Mouse (Mus musculus) gonadal fat pad, adult 2 months (tissue): ENCODE measurements around the gene Rcbtb2. TPM values are rescaled to one million over a fixed set of nuclear protein-coding genes. Genes with fewer than 3 reads are reported as not detected.

Source experiments
- DNase-seq: peaks from one replicate; pipeline ENCODE4 v3.0.0-alpha.2; 2012; ENCODE audit warnings: low read depth
- polyA plus RNA-seq: library from polyadenylated mRNA; depleted of rRNA; stranded (reverse); fragments of >200 nt; gene quantifications from 2 replicates; pipeline ENCODE4 v1.2.3, GENCODE M21; 2012

Rcbtb2 gene
- polyA plus RNA-seq, 1 experiment, result 44.9 TPM

DNA sequence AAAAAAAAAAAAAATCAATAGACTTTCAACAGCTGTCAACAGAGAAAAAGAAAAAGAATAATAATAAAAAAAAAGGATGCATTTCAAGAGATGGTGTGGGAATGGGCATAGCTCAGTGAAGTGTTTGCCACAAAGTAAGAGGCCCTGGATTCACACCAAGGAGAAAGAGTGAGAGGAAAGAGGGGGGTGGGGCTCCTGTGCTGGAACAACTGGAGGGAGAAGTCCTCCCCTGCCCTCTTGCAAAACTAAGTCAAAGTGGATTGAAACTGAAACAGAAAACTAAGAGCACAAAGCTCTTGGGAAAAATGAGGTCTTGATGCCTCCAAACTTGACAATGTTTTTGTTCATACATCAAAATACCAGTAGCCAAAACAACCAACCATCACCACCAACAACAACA lies 86.4 kb downstream of the Rcbtb2 start:
- no peak for DNase-seq

GRCm38 (mm10) chr14:73210196-73210595 lies 87.4 kb downstream of the Rcbtb2 start:
- no peak for DNase-seq

DNA sequence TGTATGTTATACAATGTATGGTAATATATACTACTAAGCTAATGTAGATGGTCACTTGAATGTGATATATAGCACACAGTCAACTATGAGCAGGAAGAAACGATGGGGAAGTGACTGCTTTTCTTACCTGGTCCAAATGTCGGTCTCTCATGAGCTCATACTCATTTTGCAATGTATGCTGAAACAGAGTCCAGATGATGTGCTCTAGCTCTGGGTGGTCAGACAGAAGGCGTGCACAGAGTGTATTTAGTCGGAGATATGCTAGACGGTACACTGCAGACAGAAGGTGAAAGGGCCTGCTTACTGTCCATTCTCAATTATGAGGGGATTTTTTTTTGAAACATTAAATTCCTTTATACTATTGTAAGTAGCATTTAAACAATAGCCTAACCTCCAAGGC lies 88.6 kb downstream of the Rcbtb2 start:
- no peak for DNase-seq

GRCm38 (mm10) chr14:73217062-73217461 lies 94.2 kb downstream of the Rcbtb2 start:
- DNase-seq, result no peak

GRCm38 (mm10) chr14:73222316-73222970 lies 99.6 kb downstream of the Rcbtb2 start:
- DNase-seq, result no peak

GRCm38 (mm10) chr14:73226346-73226745 lies 103.5 kb downstream of the Rcbtb2 start:
- no peak for DNase-seq

DNA sequence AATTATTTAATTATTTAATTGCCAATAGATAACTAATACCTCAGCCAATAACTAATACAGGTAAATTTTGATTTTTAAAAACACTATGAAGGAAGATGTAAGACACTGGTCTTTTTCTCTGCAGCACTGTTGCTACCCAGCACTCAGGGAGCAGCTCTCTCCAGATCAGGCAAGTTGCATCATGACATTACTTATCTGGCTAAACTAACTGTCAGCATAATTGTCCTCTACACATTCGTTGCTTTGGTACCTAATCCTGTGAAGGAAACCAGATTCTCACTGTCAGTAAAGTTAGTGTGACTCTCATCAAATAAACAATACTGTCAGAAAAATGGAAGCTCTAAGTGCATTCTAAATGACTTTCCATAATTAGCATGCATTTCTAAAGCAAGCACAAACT lies 104.0 kb downstream of the Rcbtb2 start:
- DNase-seq, result no peak

GRCm38 (mm10) chr14:73231286-73231982 lies 108.6 kb downstream of the Rcbtb2 start:
- no peak for DNase-seq

GRCm38 (mm10) chr14:73234468-73235031 lies 111.7 kb downstream of the Rcbtb2 start:
- DNase-seq, result no peak

DNA sequence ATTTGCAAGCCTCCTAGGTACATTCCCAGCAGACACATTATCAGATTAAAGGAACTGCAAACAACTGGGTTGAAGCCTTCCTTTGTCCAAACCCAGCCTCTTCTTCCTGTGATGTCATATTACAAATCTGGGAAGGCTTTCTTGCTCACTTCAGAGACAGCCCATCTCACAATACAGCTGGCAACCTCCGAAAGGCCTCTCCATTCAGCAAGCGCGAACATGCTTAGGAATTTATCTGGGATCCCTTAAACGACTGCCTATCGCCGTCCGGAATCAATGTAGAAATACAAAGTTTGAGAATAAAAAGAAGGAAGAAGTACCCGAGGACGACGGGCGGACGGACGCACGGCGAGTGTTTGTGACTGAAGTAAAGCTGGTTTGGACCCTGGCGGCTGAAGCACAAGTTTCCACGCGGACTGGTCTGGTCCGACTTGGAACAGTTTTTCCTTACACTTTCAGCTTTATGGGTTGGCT lies 115.0 kb downstream of the Rcbtb2 start, which contains the start of gene Lpar6:
Lpar6 (plus strand) TSS at position 48 of the 474 bp plus-strand sequence.
- peak; percentile 92 for DNase-seq

DNA sequence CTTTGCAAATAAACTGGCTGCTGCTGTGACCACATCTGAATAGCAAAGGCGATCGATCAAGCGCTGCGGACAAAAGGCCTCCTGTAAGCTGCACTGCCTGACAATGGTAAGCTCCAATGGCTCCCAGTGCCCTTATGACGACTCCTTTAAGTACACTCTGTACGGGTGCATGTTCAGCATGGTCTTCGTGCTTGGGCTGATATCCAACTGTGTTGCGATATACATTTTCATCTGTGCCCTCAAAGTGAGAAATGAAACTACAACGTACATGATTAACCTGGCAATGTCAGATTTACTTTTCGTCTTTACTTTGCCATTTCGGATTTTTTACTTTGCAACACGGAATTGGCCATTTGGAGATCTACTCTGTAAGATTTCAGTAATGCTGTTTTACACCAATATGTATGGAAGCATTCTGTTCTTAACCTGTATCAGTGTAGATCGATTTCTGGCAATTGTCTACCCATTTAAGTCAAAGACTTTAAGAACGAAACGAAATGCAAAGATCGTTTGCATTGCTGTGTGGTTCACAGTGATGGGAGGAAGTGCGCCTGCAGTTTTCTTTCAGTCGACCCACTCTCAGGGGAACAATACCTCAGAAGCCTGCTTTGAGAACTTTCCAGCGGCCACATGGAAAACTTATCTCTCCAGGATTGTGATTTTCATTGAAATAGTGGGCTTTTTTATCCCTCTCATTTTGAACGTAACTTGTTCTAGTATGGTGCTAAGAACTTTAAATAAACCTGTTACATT lies 115.8 kb downstream of the Rcbtb2 start:
- no peak for DNase-seq

GRCm38 (mm10) chr14:73239291-73239690 lies 116.5 kb downstream of the Rcbtb2 start:
- DNase-seq, result no peak

- DNase-seq, result no peak
These were observed 117.0 kb downstream of the Rcbtb2 start for GRCm38 (mm10) chr14:73239857-73240256.

DNA sequence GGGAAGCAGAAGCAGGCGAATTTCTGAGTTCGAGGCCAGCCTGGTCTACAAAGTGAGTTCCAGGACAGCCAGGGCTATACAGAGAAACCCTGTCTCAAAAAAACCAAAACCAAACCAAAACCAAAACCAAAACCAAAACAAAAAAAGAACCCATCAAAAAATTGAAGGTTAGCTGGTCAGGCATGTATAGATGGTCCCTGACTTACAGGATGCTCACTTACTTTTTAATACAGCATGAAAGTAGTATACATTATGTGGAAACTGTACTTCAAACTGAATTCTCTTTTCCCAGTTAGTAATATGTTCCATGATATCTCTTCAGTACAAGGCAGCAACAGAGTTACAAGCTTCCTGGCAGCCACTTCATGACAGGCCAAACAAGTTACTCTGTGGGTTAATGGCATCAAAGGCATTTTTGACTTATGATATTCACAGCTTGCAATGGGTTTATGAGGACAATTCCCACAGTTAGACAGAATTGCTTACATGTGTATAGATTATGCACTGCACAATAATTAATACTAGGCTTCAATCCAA lies 121.3 kb downstream of the Rcbtb2 start:
- no peak for DNase-seq

DNA sequence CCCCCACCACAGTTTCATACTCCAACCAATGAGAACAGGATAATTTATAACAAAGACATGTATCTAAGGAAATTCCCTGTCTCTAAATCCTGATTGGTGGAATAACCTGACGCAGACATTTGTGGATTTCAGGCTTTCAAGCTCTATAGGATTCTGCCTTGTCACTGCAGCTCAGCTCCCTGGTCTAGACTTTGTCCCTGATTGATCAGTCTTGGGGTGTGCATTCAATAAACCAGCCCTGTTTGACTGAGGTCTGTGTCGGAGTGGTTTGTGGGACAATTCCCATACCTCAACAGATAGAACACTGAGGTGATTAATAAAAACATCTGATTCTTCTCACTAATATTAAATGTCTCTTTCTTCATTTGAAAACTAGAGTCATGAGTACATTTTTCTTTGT lies 127.2 kb downstream of the Rcbtb2 start:
- DNase-seq, result no peak

DNA sequence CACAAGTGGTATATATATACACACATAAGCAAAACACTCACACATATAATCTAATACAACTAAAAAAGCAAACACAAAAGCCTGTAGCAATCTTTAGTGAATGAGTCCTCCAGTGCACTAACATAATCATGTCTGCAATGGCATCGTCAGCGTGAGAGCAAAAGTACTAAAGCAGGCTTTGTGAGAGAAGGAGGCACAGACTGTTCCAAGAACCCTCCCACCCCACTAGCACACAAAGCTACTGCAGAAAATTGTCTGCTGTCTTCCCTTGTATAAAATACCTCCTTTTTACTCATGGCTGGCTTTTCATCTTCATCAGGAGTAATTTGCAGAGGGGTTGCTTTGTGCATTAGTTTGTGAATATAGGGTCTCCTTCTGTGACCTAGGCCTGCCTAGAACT lies 129.4 kb downstream of the Rcbtb2 start:
- DNase-seq, result no peak

DNA sequence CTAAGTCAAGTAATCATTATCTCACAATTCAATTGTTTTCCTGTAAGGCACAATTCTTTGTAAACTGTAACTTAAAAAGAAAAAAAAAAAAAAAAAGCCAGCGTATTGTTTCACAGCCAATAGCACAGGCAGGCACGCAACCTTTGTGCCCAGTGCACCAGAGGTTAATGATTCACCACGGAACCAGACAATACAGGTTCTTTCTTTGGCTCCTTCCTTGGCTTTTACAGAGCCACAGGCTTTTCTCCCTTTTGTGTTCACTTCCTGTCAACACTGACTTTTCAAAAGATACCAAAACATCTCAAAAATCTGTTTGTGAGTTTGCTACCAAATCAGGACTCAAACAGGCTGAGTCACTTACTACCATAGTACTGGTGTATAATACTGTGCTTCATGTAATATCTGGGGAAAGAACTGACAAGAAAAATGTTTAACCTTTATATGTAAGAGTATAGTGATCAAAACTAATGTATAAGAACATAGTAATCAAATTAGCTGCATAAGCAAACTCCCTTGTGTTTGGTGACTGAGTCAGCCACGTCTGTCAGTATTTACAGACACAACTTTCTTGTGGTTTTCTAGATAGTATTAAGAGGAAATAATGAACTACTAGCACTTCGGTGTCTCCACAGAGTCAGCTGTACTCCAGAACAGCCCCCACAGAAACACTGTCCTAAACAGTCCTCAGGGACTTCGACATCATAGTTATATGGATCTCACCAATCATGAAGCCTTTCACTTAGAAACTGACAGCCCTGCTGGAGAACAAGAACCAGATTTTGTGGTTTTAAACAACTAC lies 130.8 kb downstream of the Rcbtb2 start:
- no peak for DNase-seq

- no peak for DNase-seq
These were observed 131.6 kb downstream of the Rcbtb2 start for GRCm38 (mm10) chr14:73254412-73254811.

DNA sequence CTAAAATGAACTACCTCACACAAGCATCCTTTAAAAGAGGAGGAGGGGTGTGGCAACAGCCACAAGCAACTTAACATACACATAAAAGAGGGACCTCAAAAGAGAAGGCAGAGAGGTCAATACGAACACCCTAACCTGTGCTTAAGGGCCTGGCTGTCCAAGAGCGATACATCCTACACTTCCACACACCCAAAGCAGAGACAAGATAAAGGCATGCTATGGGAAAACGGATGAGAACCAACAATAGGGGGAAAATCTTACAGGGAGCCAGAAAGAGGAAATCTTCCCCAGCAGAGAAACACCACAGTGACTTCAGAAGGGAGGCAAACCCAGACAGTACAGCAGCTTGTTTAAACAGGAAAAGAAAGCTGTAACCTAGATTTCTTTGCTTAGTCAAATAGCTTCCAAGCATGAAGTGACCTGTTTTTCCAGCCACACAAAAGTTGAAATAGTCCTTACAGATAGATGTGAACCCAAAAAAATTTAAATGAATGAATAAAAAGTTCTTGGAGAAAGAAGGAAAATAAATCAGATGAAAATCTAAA lies 132.7 kb downstream of the Rcbtb2 start:
- no peak for DNase-seq

DNA sequence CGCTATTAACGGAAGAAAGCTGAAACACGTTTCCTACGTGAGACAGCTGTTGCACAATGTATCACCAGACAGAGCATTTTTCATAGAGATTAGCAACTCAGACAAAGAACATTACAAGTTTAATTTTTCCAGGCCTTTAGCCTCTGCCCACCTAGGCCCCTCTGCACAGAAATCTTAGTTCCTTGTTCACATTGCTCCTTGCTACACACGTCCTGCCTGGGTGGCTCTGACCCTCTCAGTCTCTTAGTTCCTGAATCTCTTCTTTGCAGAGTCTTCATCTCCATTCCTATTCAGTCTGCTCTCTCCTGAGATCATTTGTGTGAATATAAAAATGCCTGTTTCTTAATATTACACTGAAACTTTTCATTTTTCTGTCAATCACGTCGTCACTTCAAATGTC lies 134.5 kb downstream of the Rcbtb2 start:
- no peak for DNase-seq
